Mouse (Mus musculus): ENCODE data around the gene Zfp74. TPM values are rescaled to one million over a fixed set of nuclear protein-coding genes. Genes with fewer than 3 reads are reported as not detected.

Zfp74 gene
- polyA plus RNA-seq (2014; fragmentation: Illumina TruSeq; extraction: RNeasy Lipid Tissue Mini Kit (QIAGEN cat#74804); ENCODE audit: low read depth, low replicate concordance), result 1.8 TPM

GRCm38 (mm10) chr7:29953513-29954401 is at the start of gene Zfp74:
TSS of gene Zfp74 (minus strand) at chr7:29954089.

DNA sequence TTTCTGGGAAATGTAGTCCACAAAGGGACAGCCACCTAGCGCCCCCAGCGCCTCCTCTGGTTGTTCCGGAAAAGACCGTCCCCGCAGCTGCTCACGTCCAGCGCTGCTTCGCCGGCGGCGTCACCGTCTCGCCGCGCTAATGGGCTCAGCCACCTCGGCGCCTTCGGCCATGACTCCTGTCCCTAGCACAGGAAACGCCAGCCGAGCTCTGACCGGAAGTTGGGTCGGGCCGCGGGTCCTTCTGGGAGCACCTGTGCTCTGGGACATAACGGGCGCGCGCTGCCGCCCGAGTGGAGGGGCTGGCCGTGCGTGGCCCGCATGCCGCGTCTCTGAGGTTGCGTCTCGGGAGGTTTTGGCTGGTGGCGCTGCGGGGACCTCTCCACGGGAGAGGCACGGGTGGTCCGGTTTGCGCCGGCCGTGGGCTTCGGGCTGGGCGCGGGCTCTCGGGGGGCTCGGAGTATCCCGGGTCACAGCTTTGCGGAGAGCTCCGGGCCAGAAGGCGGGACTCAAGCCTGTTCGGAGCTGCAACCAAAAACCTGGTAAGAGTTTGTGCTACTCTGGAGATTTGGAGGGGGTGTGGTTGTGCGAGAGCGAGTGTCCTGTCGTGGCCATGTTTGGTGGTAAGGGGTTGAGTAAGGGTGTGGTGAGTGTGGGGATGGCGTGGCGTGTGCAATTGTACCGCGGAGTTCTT is 29.9 kb upstream of the Zfp74 start, which contains the start of gene Zfp568:
Gene Zfp568 (plus strand): TSS at position 266 of the 691 bp plus-strand sequence.

GRCm38 (mm10) chr7:29908130-29908950 is 45.5 kb downstream of the Zfp74 start, which contains the start of gene Zfp383:
TSS of gene Zfp383 (plus strand) at chr7:29908223.

GRCm38 (mm10) chr7:29905966-29906681 is 47.8 kb downstream of the Zfp74 start, which contains the start of gene Zfp27:
TSS of gene Zfp27 (minus strand) at chr7:29906572.

Other genes starting within 250 kb of the Zfp74 start
- gene Catsperg2, start 227.1 kb downstream of the Zfp74 start, polyA plus RNA-seq (2014; fragmentation: Illumina TruSeq; extraction: RNeasy Lipid Tissue Mini Kit (QIAGEN cat#74804); ENCODE audit: low read depth, low replicate concordance), result 94.6 TPM
- 2.0 TPM for gene Zfp84, start 185.5 kb downstream of the Zfp74 start, polyA plus RNA-seq (2014; fragmentation: Illumina TruSeq; extraction: RNeasy Lipid Tissue Mini Kit (QIAGEN cat#74804); ENCODE audit: low read depth, low replicate concordance)
- gene Zfp30, start 170.1 kb downstream of the Zfp74 start, polyA plus RNA-seq (2014; fragmentation: Illumina TruSeq; extraction: RNeasy Lipid Tissue Mini Kit (QIAGEN cat#74804); ENCODE audit: low read depth, low replicate concordance), result 0.29 TPM
- gene Zfp790, start 138.0 kb downstream of the Zfp74 start, polyA plus RNA-seq (2014; fragmentation: Illumina TruSeq; extraction: RNeasy Lipid Tissue Mini Kit (QIAGEN cat#74804); ENCODE audit: low read depth, low replicate concordance), result 2.7 TPM
- 4.0 TPM for gene Zfp940, start 100.4 kb downstream of the Zfp74 start, polyA plus RNA-seq (2014; fragmentation: Illumina TruSeq; extraction: RNeasy Lipid Tissue Mini Kit (QIAGEN cat#74804); ENCODE audit: low read depth, low replicate concordance)
- 5.7 TPM for gene Zfp420, start 94.1 kb downstream of the Zfp74 start, polyA plus RNA-seq (2014; fragmentation: Illumina TruSeq; extraction: RNeasy Lipid Tissue Mini Kit (QIAGEN cat#74804); ENCODE audit: low read depth, low replicate concordance)
- 3.7 TPM for gene Zfp27, start 47.5 kb downstream of the Zfp74 start, polyA plus RNA-seq (2014; fragmentation: Illumina TruSeq; extraction: RNeasy Lipid Tissue Mini Kit (QIAGEN cat#74804); ENCODE audit: low read depth, low replicate concordance)
- gene Zfp383, start 45.9 kb downstream of the Zfp74 start, polyA plus RNA-seq (2014; fragmentation: Illumina TruSeq; extraction: RNeasy Lipid Tissue Mini Kit (QIAGEN cat#74804); ENCODE audit: low read depth, low replicate concordance), result 4.6 TPM
- gene Zfp568, start 29.9 kb upstream of the Zfp74 start, polyA plus RNA-seq (2014; fragmentation: Illumina TruSeq; extraction: RNeasy Lipid Tissue Mini Kit (QIAGEN cat#74804); ENCODE audit: low read depth, low replicate concordance), result 3.3 TPM
- 2.4 TPM for gene Zfp14, start 97.3 kb upstream of the Zfp74 start, polyA plus RNA-seq (2014; fragmentation: Illumina TruSeq; extraction: RNeasy Lipid Tissue Mini Kit (QIAGEN cat#74804); ENCODE audit: low read depth, low replicate concordance)
- gene Zfp82, start 118.8 kb upstream of the Zfp74 start, polyA plus RNA-seq (2014; fragmentation: Illumina TruSeq; extraction: RNeasy Lipid Tissue Mini Kit (QIAGEN cat#74804); ENCODE audit: low read depth, low replicate concordance), result 2.5 TPM
- gene Gm26920, start 136.3 kb upstream of the Zfp74 start, polyA plus RNA-seq (2014; fragmentation: Illumina TruSeq; extraction: RNeasy Lipid Tissue Mini Kit (QIAGEN cat#74804); ENCODE audit: low read depth, low replicate concordance), result 0.41 TPM
- 1.9 TPM for gene Zfp566, start 136.4 kb upstream of the Zfp74 start, polyA plus RNA-seq (2014; fragmentation: Illumina TruSeq; extraction: RNeasy Lipid Tissue Mini Kit (QIAGEN cat#74804); ENCODE audit: low read depth, low replicate concordance)
- 31.7 TPM for gene Zfp260, start 140.7 kb upstream of the Zfp74 start, polyA plus RNA-seq (2014; fragmentation: Illumina TruSeq; extraction: RNeasy Lipid Tissue Mini Kit (QIAGEN cat#74804); ENCODE audit: low read depth, low replicate concordance)
- 11.5 TPM for gene Zfp382, start 167.9 kb upstream of the Zfp74 start, polyA plus RNA-seq (2014; fragmentation: Illumina TruSeq; extraction: RNeasy Lipid Tissue Mini Kit (QIAGEN cat#74804); ENCODE audit: low read depth, low replicate concordance)
- gene Zfp146, start 215.7 kb upstream of the Zfp74 start, polyA plus RNA-seq (2014; fragmentation: Illumina TruSeq; extraction: RNeasy Lipid Tissue Mini Kit (QIAGEN cat#74804); ENCODE audit: low read depth, low replicate concordance), result 13.3 TPM
- gene Cox7a1, start 230.1 kb upstream of the Zfp74 start, polyA plus RNA-seq (2014; fragmentation: Illumina TruSeq; extraction: RNeasy Lipid Tissue Mini Kit (QIAGEN cat#74804); ENCODE audit: low read depth, low replicate concordance), result 0.74 TPM
- gene Capns1, start 244.7 kb upstream of the Zfp74 start, polyA plus RNA-seq (2014; fragmentation: Illumina TruSeq; extraction: RNeasy Lipid Tissue Mini Kit (QIAGEN cat#74804); ENCODE audit: low read depth, low replicate concordance), result 117 TPM